Mouse (Mus musculus) ES-E14 (cell line): ENCODE results near the gene Sept5.

ENCODE experiments used
- CHD2 ChIP-seq: IDR thresholded peaks from 2 replicates; pipeline ENCODE4 v1.6.1; 2014; ENCODE audit warnings: mild to moderate bottlenecking, low read depth, low read length, inconsistent platforms
- HCFC1 ChIP-seq: IDR thresholded peaks from 2 replicates; pipeline ENCODE4 v1.6.1; 2012; ENCODE audit warnings: low read length, inconsistent platforms, borderline replicate concordance; ENCODE audit not compliant: insufficient read depth
- MAFK ChIP-seq: IDR thresholded peaks from 2 replicates; pipeline ENCODE4 v1.6.1; 2014; ENCODE audit warnings: mild to moderate bottlenecking, low read depth, low read length, inconsistent platforms; ENCODE audit not compliant: insufficient read depth
- ZC3H11A ChIP-seq: IDR thresholded peaks from 2 replicates; pipeline ENCODE4 v1.6.1; 2012; ENCODE audit warnings: low read depth, mild to moderate bottlenecking, inconsistent platforms, low read length, borderline replicate concordance
- ZNF384 ChIP-seq: IDR thresholded peaks from 2 replicates; pipeline ENCODE4 v1.6.1; 2012; ENCODE audit warnings: low read depth, low read length, inconsistent platforms

DNA sequence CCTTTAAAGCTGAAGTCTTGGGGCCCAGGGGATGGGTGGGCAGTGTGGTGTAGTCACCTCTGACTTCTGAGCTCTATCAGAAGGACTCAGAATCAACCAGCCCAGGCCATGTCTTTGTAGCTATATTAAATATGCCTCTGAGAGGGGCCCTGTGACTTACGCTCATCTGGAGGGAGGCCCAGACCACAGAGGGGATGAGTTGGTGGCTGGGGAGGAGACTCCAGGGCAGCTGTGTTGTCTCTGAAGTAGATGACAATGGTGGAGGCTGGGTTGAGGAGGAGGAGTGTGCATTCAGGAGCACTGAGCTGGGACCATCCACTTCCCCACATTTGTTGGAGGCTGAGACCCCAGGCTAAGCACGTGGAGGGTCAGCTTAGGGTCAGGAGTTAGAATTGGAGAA is 11.5 kb downstream of the Sept5 start:
- TF ChIP-seq HCFC1 = no peak
- TF ChIP-seq ZNF384 = no peak
- no peak for TF ChIP-seq ZC3H11A
- TF ChIP-seq MAFK = no peak
- TF ChIP-seq CHD2 = no peak
